Mouse (Mus musculus) ES-Bruce4 (cell line): Measurements from ENCODE around the gene Coasy.

ENCODE experiments used
- EP300 ChIP-seq: IDR thresholded peaks from 2 replicates; pipeline ENCODE4 v1.6.1; 2011; ENCODE audit warnings: low read depth, low read length; ENCODE audit not compliant: insufficient read depth
- POLR2A ChIP-seq: IDR thresholded peaks from one replicate; pipeline ENCODE4 v1.8.1; 2011; ENCODE audit warnings: low read length; ENCODE audit not compliant: insufficient read depth

DNA sequence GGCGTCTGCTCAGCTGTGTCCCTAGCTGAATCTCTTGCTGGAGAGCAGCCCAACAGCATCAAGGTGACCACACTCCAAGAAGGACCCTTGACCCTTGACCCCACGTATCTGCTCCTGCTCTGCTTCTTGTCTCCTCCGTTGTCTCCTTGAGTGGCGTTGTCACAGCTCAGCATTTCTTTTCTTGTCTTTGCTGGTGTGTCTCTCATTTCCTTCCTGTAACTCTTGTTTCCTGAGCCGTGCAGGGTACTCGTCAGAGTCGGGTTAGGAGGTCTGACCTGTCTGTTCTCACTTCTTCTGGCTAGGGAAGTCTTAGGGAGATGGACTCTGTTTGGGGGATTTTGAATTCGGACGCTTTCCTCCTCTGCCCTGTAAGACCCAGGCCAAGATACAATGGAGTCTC lies 35.9 kb upstream of the Coasy start:
- no peak for TF ChIP-seq POLR2A
- TF ChIP-seq EP300: no peak
